Mouse (Mus musculus): ENCODE measurements around the gene Enkd1. TPM values are rescaled to one million over a fixed set of nuclear protein-coding genes. Genes with fewer than 3 reads are reported as not detected.

Gene Enkd1
- polyA plus RNA-seq, 1 experiment from 2014 or later = 42.3 TPM

DNA sequence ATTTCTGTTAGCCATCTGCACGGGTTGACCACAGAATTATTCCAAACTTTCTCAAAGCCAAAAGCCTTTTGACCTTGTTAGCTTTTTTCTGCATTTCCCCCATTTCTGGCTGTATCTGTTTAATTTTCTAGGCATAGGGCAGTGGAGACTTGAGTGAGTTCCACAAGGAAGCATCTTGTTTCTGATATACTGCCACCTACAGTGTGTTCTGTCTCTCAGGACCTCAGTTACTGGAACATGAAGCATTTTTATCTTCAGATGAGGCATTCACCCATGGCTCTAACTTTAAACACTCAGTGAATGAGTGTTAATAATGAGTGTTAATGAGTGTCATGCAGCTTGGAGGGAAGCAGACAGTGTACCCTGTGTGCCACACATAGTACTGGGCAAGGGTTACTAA is 30.1 kb downstream of the Enkd1 start:
- Histone ChIP-seq H3K27ac (replicated peaks; ENCODE audit: low read depth, low read length) (no peak overlapping the region), H3K4me2 (ENCODE audit: low read depth, severe bottlenecking) (no peak overlapping the region), H3K9ac (ENCODE audit: low read length) (no peak overlapping the region), H3K9me3 (ENCODE audit: control insufficient read depth, low read length) (no peaks in the 10 kb centered on the region), H3K36me3 (ENCODE audit: control insufficient read depth, insufficient read depth, low read length) (peaks cover 45% of the 10 kb centered on the region), H3K4me1 (ENCODE audit: control insufficient read depth, insufficient read depth, low read length) (no peaks in the 10 kb centered on the region), H3K27me3 (ENCODE audit: control insufficient read depth, insufficient read depth, low read length) (no peaks in the 10 kb centered on the region), H3K4me3 (ENCODE audit: low read depth, low read length) (no peak overlapping the region)
- ATAC-seq (ENCODE audit: insufficient number of reproducible peaks, low FRiP score, low TSS enrichment, low read depth) (no peak), DNase-seq (ENCODE audit: low spot score) (no peak)
- 91% methylated on average over 1 of the region's 1 CpGs for WGBS

DNA sequence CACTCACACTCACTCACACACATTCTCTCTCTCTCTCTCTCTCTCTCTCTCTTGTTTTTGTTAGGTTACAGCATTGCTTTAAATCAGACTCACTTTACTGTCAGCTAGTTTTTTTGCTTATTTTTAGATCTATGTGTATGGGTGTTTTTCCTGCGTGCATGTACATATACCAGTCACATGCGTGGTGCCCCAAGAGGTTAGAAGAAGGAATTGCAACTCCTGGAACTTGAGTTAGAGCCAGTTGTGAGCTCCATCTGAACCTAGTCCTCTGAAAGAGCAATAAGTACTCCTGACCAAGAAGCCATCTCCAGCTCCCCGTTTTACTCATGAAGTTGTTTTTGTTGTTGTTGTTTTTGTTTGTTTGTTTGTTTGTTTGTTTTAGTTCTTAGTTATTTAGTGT is 46.8 kb downstream of the Enkd1 start:
- Histone ChIP-seq H3K4me2 (ENCODE audit: low read depth, severe bottlenecking) (no peak overlapping the region), H3K4me1 (ENCODE audit: control insufficient read depth, insufficient read depth, low read length) (no peaks in the 10 kb centered on the region), H3K27ac (replicated peaks; ENCODE audit: low read depth, low read length) (no peak overlapping the region), H3K9ac (ENCODE audit: low read length) (no peak overlapping the region), H3K9me3 (ENCODE audit: control insufficient read depth, low read length) (no peaks in the 10 kb centered on the region), H3K36me3 (ENCODE audit: control insufficient read depth, insufficient read depth, low read length) (peaks cover 15% of the 10 kb centered on the region), H3K27me3 (ENCODE audit: control insufficient read depth, insufficient read depth, low read length) (no peaks in the 10 kb centered on the region), H3K4me3 (ENCODE audit: low read depth, low read length) (no peak overlapping the region)
- ATAC-seq (ENCODE audit: insufficient number of reproducible peaks, low FRiP score, low TSS enrichment, low read depth) (no peak), DNase-seq (ENCODE audit: low spot score) (no peak)
- WGBS = 84% methylated on average over 3 of the region's 3 CpGs

- H3K4me3 ChIP-seq (ENCODE audit: low read depth, low read length) = no peak overlapping the region
- H3K4me2 ChIP-seq (ENCODE audit: low read depth, severe bottlenecking) = no peak overlapping the region
- H3K27ac ChIP-seq (replicated peaks; ENCODE audit: low read depth, low read length) = no peak overlapping the region
- H3K36me3 ChIP-seq (ENCODE audit: control insufficient read depth, insufficient read depth, low read length) = no peaks in the 10 kb centered on the region
- H3K4me1 ChIP-seq (ENCODE audit: control insufficient read depth, insufficient read depth, low read length) = no peaks in the 10 kb centered on the region
- no peak overlapping the region for H3K9ac ChIP-seq (ENCODE audit: low read length)
- DNase-seq (ENCODE audit: low spot score) (no peak), ATAC-seq (ENCODE audit: insufficient number of reproducible peaks, low FRiP score, low TSS enrichment, low read depth) (no peak)
- H3K9me3 ChIP-seq (ENCODE audit: control insufficient read depth, low read length) = no peaks in the 10 kb centered on the region
- no peaks in the 10 kb centered on the region for H3K27me3 ChIP-seq (ENCODE audit: control insufficient read depth, insufficient read depth, low read length)
Measured at GRCm38 (mm10) chr8:105657641-105658040, 50.4 kb downstream of the Enkd1 start.

Other genes starting within 250 kb of the Enkd1 start
- gene Tppp3, start 236.7 kb downstream of the Enkd1 start, polyA plus RNA-seq (2014; fragmentation: Nextera tagmentation; extraction: Ambion mirVana) = 15.0 and 17.8 TPM in 2 replicates
- 19.6 and 24.0 TPM in 2 replicates for gene Zdhhc1, start 211.3 kb downstream of the Enkd1 start, polyA plus RNA-seq (2014; fragmentation: Nextera tagmentation; extraction: Ambion mirVana)
- 64.2 and 71.0 TPM in 2 replicates for gene Hsd11b2, start 189.5 kb downstream of the Enkd1 start, polyA plus RNA-seq (2014; fragmentation: Nextera tagmentation; extraction: Ambion mirVana)
- 71.7 and 81.5 TPM in 2 replicates for gene Atp6v0d1, start 142.2 kb downstream of the Enkd1 start, polyA plus RNA-seq (2014; fragmentation: Nextera tagmentation; extraction: Ambion mirVana)
- 13.1 and 14.1 TPM in 2 replicates for gene Ripor1, start 103.0 kb downstream of the Enkd1 start, polyA plus RNA-seq (2014; fragmentation: Nextera tagmentation; extraction: Ambion mirVana)
- gene Ctcf, start 71.6 kb downstream of the Enkd1 start, polyA plus RNA-seq (2014; fragmentation: Nextera tagmentation; extraction: Ambion mirVana) = 128 and 131 TPM in 2 replicates
- 0.73 and 1.6 TPM in 2 replicates for gene Agrp, start 70.8 kb downstream of the Enkd1 start, polyA plus RNA-seq (2014; fragmentation: Nextera tagmentation; extraction: Ambion mirVana)
- 0.45 and 0.73 TPM in 2 replicates for gene Carmil2, start 21.9 kb downstream of the Enkd1 start, polyA plus RNA-seq (2014; fragmentation: Nextera tagmentation; extraction: Ambion mirVana)
- 68.9 and 71.5 TPM in 2 replicates for gene Acd, start 7.1 kb downstream of the Enkd1 start, polyA plus RNA-seq (2014; fragmentation: Nextera tagmentation; extraction: Ambion mirVana)
- gene Pard6a, start 7.1 kb downstream of the Enkd1 start, polyA plus RNA-seq (2014; fragmentation: Nextera tagmentation; extraction: Ambion mirVana) = 14.6 TPM in 2 replicates
- gene 4933405L10Rik, start 555 bp downstream of the Enkd1 start, polyA plus RNA-seq (2014; fragmentation: Nextera tagmentation; extraction: Ambion mirVana) = 0.12 TPM in 1 of 2 replicates, not detected in the other
- gene Gfod2, start 50.5 kb upstream of the Enkd1 start, polyA plus RNA-seq (2014; fragmentation: Nextera tagmentation; extraction: Ambion mirVana) = 22.8 and 25.8 TPM in 2 replicates
- gene Ranbp10, start 119.1 kb upstream of the Enkd1 start, polyA plus RNA-seq (2014; fragmentation: Nextera tagmentation; extraction: Ambion mirVana) = 17.0 and 17.3 TPM in 2 replicates
- gene Tsnaxip1, start 119.5 kb upstream of the Enkd1 start, polyA plus RNA-seq (2014; fragmentation: Nextera tagmentation; extraction: Ambion mirVana) = 0.14 and 0.15 TPM in 2 replicates
- gene Cenpt, start 145.1 kb upstream of the Enkd1 start, polyA plus RNA-seq (2014; fragmentation: Nextera tagmentation; extraction: Ambion mirVana) = 48.8 and 55.2 TPM in 2 replicates
- gene Thap11, start 146.9 kb upstream of the Enkd1 start, polyA plus RNA-seq (2014; fragmentation: Nextera tagmentation; extraction: Ambion mirVana) = 73.4 and 77.6 TPM in 2 replicates
- 327 and 371 TPM in 2 replicates for gene Nutf2, start 152.4 kb upstream of the Enkd1 start, polyA plus RNA-seq (2014; fragmentation: Nextera tagmentation; extraction: Ambion mirVana)
- 44.2 and 51.3 TPM in 2 replicates for gene Edc4, start 172.7 kb upstream of the Enkd1 start, polyA plus RNA-seq (2014; fragmentation: Nextera tagmentation; extraction: Ambion mirVana)
- gene Nrn1l, start 185.4 kb upstream of the Enkd1 start, polyA plus RNA-seq (2014; fragmentation: Nextera tagmentation; extraction: Ambion mirVana) = 0.43 and 0.78 TPM in 2 replicates
- gene Pskh1, start 192.2 kb upstream of the Enkd1 start, polyA plus RNA-seq (2014; fragmentation: Nextera tagmentation; extraction: Ambion mirVana) = 27.8 and 28.9 TPM in 2 replicates
- gene Ctrl, start 225.7 kb upstream of the Enkd1 start, polyA plus RNA-seq (2014; fragmentation: Nextera tagmentation; extraction: Ambion mirVana) = 1.1 and 1.5 TPM in 2 replicates
- 24.6 and 28.4 TPM in 2 replicates for gene Psmb10, start 230.2 kb upstream of the Enkd1 start, polyA plus RNA-seq (2014; fragmentation: Nextera tagmentation; extraction: Ambion mirVana)
- gene Lcat, start 235.2 kb upstream of the Enkd1 start, polyA plus RNA-seq (2014; fragmentation: Nextera tagmentation; extraction: Ambion mirVana) = 1.2 and 1.3 TPM in 2 replicates

Measured in limb, embryonic 11.5 days (tissue).